Mouse (Mus musculus): Measurements from ENCODE around the gene Senp5.

- TF ChIP-seq CTCF (IDR thresholded peaks at IDR 0.05; ENCODE audit: low read depth, low read length) (peak; percentile 67), POLR2A (IDR thresholded peaks at IDR 0.05; ENCODE audit: insufficient read depth, low read length) (no peak)
Observed at GRCm38 (mm10) chr16:31992039-31992438, 11.0 kb downstream of the Senp5 start.

All from ES-Bruce4 (cell line).